Mouse (Mus musculus): ENCODE data around the gene Hsf4. TPM values are rescaled to one million over a fixed set of nuclear protein-coding genes. Genes with fewer than 3 reads are reported as not detected.

Gene Hsf4
- polyA plus RNA-seq, 1 experiment from 2014 or later = 0.24 TPM

GRCm38 (mm10) chr8:105303396-105303795, 33.8 kb downstream of the Hsf4 start:
- 82% methylated on average over 8 of the region's 8 CpGs for WGBS
- peaks cover 29% of the 10 kb centered on the region for H3K4me1 ChIP-seq
- H3K9me3 ChIP-seq = no peaks in the 10 kb centered on the region
- no peaks in the 10 kb centered on the region for H3K27me3 ChIP-seq (replicated peaks)
- H3K27ac ChIP-seq = no peak overlapping the region
- no peak overlapping the region for H3K4me3 ChIP-seq (replicated peaks)
- no peak overlapping the region for H3K4me2 ChIP-seq
- ATAC-seq (ENCODE audit: insufficient read depth, low FRiP score, low read depth) = no peak
- H3K9ac ChIP-seq = no peak overlapping the region
- H3K36me3 ChIP-seq = peaks cover 33% of the 10 kb centered on the region

- H3K9ac ChIP-seq = no peak overlapping the region
- WGBS = 75% methylated on average over 9 of the region's 9 CpGs
- H3K4me1 ChIP-seq = peaks cover 24% of the 10 kb centered on the region
- no peak overlapping the region for H3K4me2 ChIP-seq
- no peak for ATAC-seq (ENCODE audit: insufficient read depth, low FRiP score, low read depth)
- H3K4me3 ChIP-seq (replicated peaks) = no peak overlapping the region
- H3K27ac ChIP-seq = 0 out of 2 replicates have a peak overlapping the region, but pooled peaks have one; percentile 89
- H3K27me3 ChIP-seq (replicated peaks) = no peaks in the 10 kb centered on the region
- peaks cover 37% of the 10 kb centered on the region for H3K36me3 ChIP-seq
- no peaks in the 10 kb centered on the region for H3K9me3 ChIP-seq
These were observed 34.3 kb downstream of the Hsf4 start for GRCm38 (mm10) chr8:105303874-105304273.

- Histone ChIP-seq H3K4me3 (replicated peaks) (no peak overlapping the region), H3K9ac (no peak overlapping the region), H3K27me3 (replicated peaks) (no peaks in the 10 kb centered on the region), H3K27ac (peak overlapping the region; percentile 89; the same call in 1 of the 2 replicates), H3K36me3 (peaks cover 39% of the 10 kb centered on the region), H3K9me3 (no peaks in the 10 kb centered on the region), H3K4me2 (no peak overlapping the region), H3K4me1 (peaks cover 21% of the 10 kb centered on the region)
- ATAC-seq (ENCODE audit: insufficient read depth, low FRiP score, low read depth) = no peak
- WGBS = 58% methylated on average over 9 of the region's 9 CpGs
These were observed 35.0 kb downstream of the Hsf4 start for GRCm38 (mm10) chr8:105304325-105305210.

GRCm38 (mm10) chr8:105305211-105306145, 35.9 kb downstream of the Hsf4 start, which contains the start of gene Elmo3:
Gene Elmo3 (plus strand): TSS chr8:105305601.
- Histone ChIP-seq H3K9ac (peak within 1 kb of the TSS; percentile 10; the same call in 1 of the 2 replicates), H3K4me3 (replicated peaks) (peak within 1 kb of the TSS; percentile 43), H3K27ac (peak within 1 kb of the TSS; percentile 89), H3K4me2 (peak within 1 kb of the TSS; percentile 74), H3K4me1 (peaks cover 17% of the 10 kb centered on the region), H3K9me3 (no peaks in the 10 kb centered on the region), H3K27me3 (replicated peaks) (no peaks in the 10 kb centered on the region), H3K36me3 (peaks cover 31% of the 10 kb centered on the region)
- ATAC-seq (ENCODE audit: insufficient read depth, low FRiP score, low read depth) = peak; percentile 93
- WGBS = 5% methylated on average over 29 of the region's 30 CpGs

- H3K4me3 ChIP-seq (replicated peaks) = peak overlapping the region; percentile 43
- H3K9ac ChIP-seq = no peak overlapping the region
- H3K9me3 ChIP-seq = no peaks in the 10 kb centered on the region
- ATAC-seq (ENCODE audit: insufficient read depth, low FRiP score, low read depth) = no peak
- peaks cover 25% of the 10 kb centered on the region for H3K36me3 ChIP-seq
- H3K4me1 ChIP-seq = peaks cover 17% of the 10 kb centered on the region
- H3K27ac ChIP-seq = peak overlapping the region; percentile 89; the same call in 1 of the 2 replicates
- no peaks in the 10 kb centered on the region for H3K27me3 ChIP-seq (replicated peaks)
- 35% methylated on average over 5 of the region's 5 CpGs for WGBS
- H3K4me2 ChIP-seq = peak overlapping the region; percentile 74
These were observed 36.6 kb downstream of the Hsf4 start for GRCm38 (mm10) chr8:105306146-105306691.

- Histone ChIP-seq H3K4me3 (replicated peaks) (no peak overlapping the region), H3K27me3 (replicated peaks) (no peaks in the 10 kb centered on the region), H3K9me3 (no peaks in the 10 kb centered on the region), H3K4me1 (peaks cover 17% of the 10 kb centered on the region), H3K4me2 (no peak overlapping the region), H3K27ac (no peak overlapping the region), H3K36me3 (peaks cover 32% of the 10 kb centered on the region), H3K9ac (no peak overlapping the region)
- ATAC-seq (ENCODE audit: insufficient read depth, low FRiP score, low read depth) = no peak
- 94% methylated on average over 13 of the region's 13 CpGs for WGBS
These were observed 38.1 kb downstream of the Hsf4 start for GRCm38 (mm10) chr8:105307670-105308069.

- Histone ChIP-seq H3K27me3 (replicated peaks) (no peaks in the 10 kb centered on the region), H3K4me2 (no peak overlapping the region), H3K27ac (no peak overlapping the region), H3K9me3 (no peaks in the 10 kb centered on the region), H3K4me1 (peaks cover 17% of the 10 kb centered on the region), H3K4me3 (replicated peaks) (no peak overlapping the region), H3K9ac (no peak overlapping the region), H3K36me3 (peaks cover 34% of the 10 kb centered on the region)
- no peak for ATAC-seq (ENCODE audit: insufficient read depth, low FRiP score, low read depth)
- WGBS = 91% methylated on average over 10 of the region's 10 CpGs
These were observed 38.8 kb downstream of the Hsf4 start for GRCm38 (mm10) chr8:105308428-105308827.

- Histone ChIP-seq H3K9me3 (no peaks in the 10 kb centered on the region), H3K4me3 (replicated peaks) (no peak overlapping the region), H3K4me2 (no peak overlapping the region), H3K36me3 (peaks cover 35% of the 10 kb centered on the region), H3K27me3 (replicated peaks) (no peaks in the 10 kb centered on the region), H3K9ac (no peak overlapping the region), H3K27ac (no peak overlapping the region), H3K4me1 (peaks cover 14% of the 10 kb centered on the region)
- ATAC-seq (ENCODE audit: insufficient read depth, low FRiP score, low read depth) = no peak
- WGBS = 83% methylated on average over 15 of the region's 15 CpGs
These were observed 39.7 kb downstream of the Hsf4 start for GRCm38 (mm10) chr8:105309142-105309847.

GRCm38 (mm10) chr8:105310118-105310517, 40.5 kb downstream of the Hsf4 start:
- Histone ChIP-seq H3K9ac (no peak overlapping the region), H3K36me3 (peaks cover 41% of the 10 kb centered on the region), H3K4me3 (replicated peaks) (no peak overlapping the region), H3K27ac (no peak overlapping the region), H3K4me1 (peaks cover 7% of the 10 kb centered on the region; the same call in 1 of the 2 replicates), H3K4me2 (no peak overlapping the region), H3K9me3 (no peaks in the 10 kb centered on the region), H3K27me3 (replicated peaks) (no peaks in the 10 kb centered on the region)
- WGBS = 83% methylated on average over 8 of the region's 8 CpGs
- ATAC-seq (ENCODE audit: insufficient read depth, low FRiP score, low read depth) = no peak

GRCm38 (mm10) chr8:105311718-105312117, 42.1 kb downstream of the Hsf4 start:
- Histone ChIP-seq H3K9ac (no peak overlapping the region), H3K4me3 (replicated peaks) (no peak overlapping the region), H3K9me3 (no peaks in the 10 kb centered on the region), H3K4me2 (no peak overlapping the region), H3K36me3 (peaks cover 47% of the 10 kb centered on the region), H3K4me1 (no peaks in the 10 kb centered on the region), H3K27me3 (replicated peaks) (no peaks in the 10 kb centered on the region), H3K27ac (no peak overlapping the region)
- ATAC-seq (ENCODE audit: insufficient read depth, low FRiP score, low read depth) = no peak
- WGBS = 80% methylated on average over 1 of the region's 1 CpGs

GRCm38 (mm10) chr8:105312891-105313481, 43.4 kb downstream of the Hsf4 start:
- no peaks in the 10 kb centered on the region for H3K4me1 ChIP-seq
- peak; percentile 27; the same call in 1 of the 2 replicates for ATAC-seq (ENCODE audit: insufficient read depth, low FRiP score, low read depth)
- H3K4me3 ChIP-seq (replicated peaks) = no peak overlapping the region
- no peak overlapping the region for H3K27ac ChIP-seq
- peaks cover 44% of the 10 kb centered on the region for H3K36me3 ChIP-seq
- no peaks in the 10 kb centered on the region for H3K27me3 ChIP-seq (replicated peaks)
- no peak overlapping the region for H3K9ac ChIP-seq
- H3K4me2 ChIP-seq = no peak overlapping the region
- no peaks in the 10 kb centered on the region for H3K9me3 ChIP-seq
- WGBS = 84% methylated on average over 8 of the region's 8 CpGs

Data from stomach, embryonic 15.5 days (tissue).